In genomic region chr16:18122740-18123139, GRCm38 (mm10) we compare ENCODE assay signal across 9 mouse cellular contexts.
"Had no signal": no experiment of that assay in that cellular context is flagged by ENCODE, and none has a peak within 500 bp of the region (broad histone marks: within the 10 kb centered on the region; RNA-seq: fewer than 3 reads in every experiment).

No protein-coding gene starts in this region.

- DNase-seq: kidney, adult 8-10 months; kidney, postnatal 10 days; kidney, postnatal 36 days; layer of hippocampus, postnatal 36 days; lung, embryonic 14.5 days; right cerebral cortex, adult 18-20 months; right cerebral cortex, postnatal 14 days; right cerebral cortex, postnatal 4 days; thymus, postnatal 25 days had no signal
